Mouse (Mus musculus) forebrain, embryonic 11.5 days (tissue): ENCODE measurements around the gene Serinc1. TPM values are rescaled to one million over a fixed set of nuclear protein-coding genes. Genes with fewer than 3 reads are reported as not detected.

Source experiments
- polyA plus RNA-seq: library from polyadenylated mRNA; unstranded; fragments of >200 nt; fragmentation: Nextera tagmentation; extraction: Ambion mirVana; gene quantifications from 2 replicates; pipeline ENCODE4 v1.2.1, GENCODE M21; 2014

The Serinc1 gene
- polyA plus RNA-seq, 1 experiment from 2014 or later = 182 TPM

Other genes with a start within 250 kb of the Serinc1 start
- gene Hsf2, start 46.1 kb downstream of the Serinc1 start, polyA plus RNA-seq = 59.8 and 65.3 TPM in 2 replicates
- 2.1 and 2.2 TPM in 2 replicates for gene Pkib, start 99.5 kb upstream of the Serinc1 start, polyA plus RNA-seq